Mouse (Mus musculus) midbrain, postnatal 0 days (tissue): Measurements from ENCODE around the gene Pappa2. TPM values are rescaled to one million over a fixed set of nuclear protein-coding genes. Genes with fewer than 3 reads are reported as not detected.

Source experiments
- ATAC-seq: fragments of 200-750 bp; cut with Nextera tagmentation; 2 replicates; pipeline ENCODE4 v1.8.0; 2017; ENCODE audit warnings: moderate number of reproducible peaks, mild to moderate bottlenecking, moderate TSS enrichment, moderate library complexity; ENCODE audit not compliant: low FRiP score
- DNase-seq: peaks from one replicate; pipeline ENCODE4 v3.0.0-alpha.2; 2015; ENCODE audit warnings: low spot score
- H3K27ac ChIP-seq: fragments of 300-500 bp; sonication (generic); 2 replicates; pipeline ENCODE4 v1.5.1; 2014; ENCODE audit warnings: low read depth, mild to moderate bottlenecking, low read length, mixed read lengths
- H3K27me3 ChIP-seq: fragments of 300-500 bp; sonication (generic); 2 replicates; pipeline ENCODE4 v1.6.1; 2014; ENCODE audit warnings: low read length, control low read depth, mixed read lengths; ENCODE audit not compliant: insufficient read depth
- H3K36me3 ChIP-seq: fragments of 300-500 bp; sonication (generic); 2 replicates; pipeline ENCODE4 v1.6.1; 2014; ENCODE audit warnings: low read length, control low read depth, mixed read lengths; ENCODE audit not compliant: insufficient read depth
- H3K4me1 ChIP-seq: fragments of 300-500 bp; sonication (generic); 2 replicates; pipeline ENCODE4 v1.6.1; 2014; ENCODE audit warnings: mild to moderate bottlenecking, control low read depth, antibody characterized with exemption, low read length, mixed read lengths; ENCODE audit not compliant: insufficient read depth
- H3K4me2 ChIP-seq: fragments of 300-500 bp; sonication (generic); 2 replicates; pipeline ENCODE4 v1.6.1; 2014; ENCODE audit warnings: low read depth, mild to moderate bottlenecking, low read length, mixed read lengths; ENCODE audit not compliant: poor library complexity, severe bottlenecking
- H3K4me3 ChIP-seq: fragments of 300-500 bp; sonication (generic); 2 replicates; pipeline ENCODE4 v1.5.1; 2014; ENCODE audit warnings: low read depth, mild to moderate bottlenecking, low read length, moderate library complexity
- H3K9ac ChIP-seq: fragments of 300-500 bp; sonication (generic); replicated peaks from 2 replicates; pipeline ENCODE4 v1.6.1; 2014; ENCODE audit warnings: mild to moderate bottlenecking, low read length, moderate library complexity, mixed read lengths; ENCODE audit not compliant: poor library complexity, severe bottlenecking
- H3K9me3 ChIP-seq: fragments of 300-500 bp; sonication (generic); 2 replicates; pipeline ENCODE4 v1.6.1; 2016; ENCODE audit warnings: low read length, control low read depth
- CTCF ChIP-seq: IDR thresholded peaks from 2 replicates; pipeline ENCODE4 v1.5.1; 2016; ENCODE audit warnings: antibody characterized with exemption, mild to moderate bottlenecking
- WGBS: fragments of 180-500 bp; shearing (Covaris S2); extraction: QIAGEN DNeasy Blood & Tissue Kit; methylation state at CpG from one replicate; pipeline ENCODE4 v1.1.7; 2014; 5-methylcytosine and 5-hydroxymethylcytosine counted together
- polyA plus RNA-seq: library from polyadenylated mRNA; unstranded; fragments of >200 nt; fragmentation: Nextera tagmentation; extraction: Ambion mirVana; gene quantifications from 2 replicates; pipeline ENCODE4 v1.2.1, GENCODE M21; 2015
- total RNA-seq: library from RNA; depleted of rRNA; stranded (reverse); fragments of >200 nt; gene quantifications from 2 replicates; pipeline ENCODE4 v1.2.3, GENCODE M21; 2014

The Pappa2 gene
- total and polyA plus RNA-seq, 2 experiments from 2014 or later, result 0.20 to 4.0 TPM

DNA sequence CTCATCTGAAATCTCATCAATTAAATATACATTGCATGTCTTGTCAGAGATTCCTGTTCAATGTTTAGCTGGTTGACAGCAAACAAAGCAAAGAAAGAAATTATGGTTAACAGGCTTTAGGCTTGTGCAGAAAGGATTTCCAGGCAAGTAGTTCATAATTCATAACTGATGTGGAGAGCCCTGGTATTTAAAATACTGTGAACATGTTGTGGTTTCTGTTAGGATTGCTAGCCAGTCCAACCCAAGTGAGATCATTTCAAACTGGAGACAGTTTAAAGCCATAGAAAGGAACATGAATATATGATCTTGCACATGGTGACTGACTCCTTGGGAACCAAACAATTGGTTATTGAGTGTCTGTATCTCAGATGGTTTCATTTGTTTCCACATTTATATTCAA is 152.4 kb downstream of the Pappa2 start:
- Histone ChIP-seq H3K27me3 (no peaks in the 10 kb centered on the region), H3K36me3 (no peaks in the 10 kb centered on the region)
- no peak for DNase-seq

DNA sequence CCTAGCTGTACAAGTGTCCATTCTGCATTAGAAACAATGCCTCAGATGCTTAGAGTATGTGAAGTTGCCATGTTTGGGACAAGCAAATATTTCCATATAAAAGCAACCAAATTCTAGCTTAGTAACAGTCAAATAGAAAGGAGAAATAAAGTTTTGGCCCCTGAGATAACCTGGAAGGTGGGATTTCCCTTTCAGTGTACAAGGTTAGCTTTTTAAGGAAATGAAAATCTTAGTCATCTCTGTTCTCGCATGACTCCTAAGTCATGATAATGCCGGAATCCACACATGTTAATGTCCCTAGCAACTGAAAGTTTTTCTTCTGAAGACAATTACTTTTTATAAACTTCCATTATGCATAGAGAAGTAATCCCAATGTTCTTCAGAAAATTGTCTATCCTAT is 160.6 kb downstream of the Pappa2 start:
- TF ChIP-seq CTCF, result no peak
- Histone ChIP-seq H3K4me3 (no peak overlapping the region), H3K27ac (no peak overlapping the region), H3K27me3 (no peaks in the 10 kb centered on the region), H3K9ac (no peak overlapping the region), H3K9me3 (no peaks in the 10 kb centered on the region), H3K36me3 (no peaks in the 10 kb centered on the region), H3K4me1 (no peaks in the 10 kb centered on the region), H3K4me2 (no peak overlapping the region)
- ATAC-seq (no peak), DNase-seq (no peak)
- WGBS, result 51% methylated on average over 2 of the region's 2 CpGs

More for the DNA sequence above, 152.4 kb downstream of the Pappa2 start:
- no peak overlapping the region for H3K27ac ChIP-seq
- no peak for TF ChIP-seq CTCF
- no peak overlapping the region for H3K4me3 ChIP-seq
- no peak overlapping the region for H3K9ac ChIP-seq
- no peaks in the 10 kb centered on the region for H3K4me1 ChIP-seq
- ATAC-seq, result no peak
- no peak overlapping the region for H3K4me2 ChIP-seq
- no peaks in the 10 kb centered on the region for H3K9me3 ChIP-seq

DNA sequence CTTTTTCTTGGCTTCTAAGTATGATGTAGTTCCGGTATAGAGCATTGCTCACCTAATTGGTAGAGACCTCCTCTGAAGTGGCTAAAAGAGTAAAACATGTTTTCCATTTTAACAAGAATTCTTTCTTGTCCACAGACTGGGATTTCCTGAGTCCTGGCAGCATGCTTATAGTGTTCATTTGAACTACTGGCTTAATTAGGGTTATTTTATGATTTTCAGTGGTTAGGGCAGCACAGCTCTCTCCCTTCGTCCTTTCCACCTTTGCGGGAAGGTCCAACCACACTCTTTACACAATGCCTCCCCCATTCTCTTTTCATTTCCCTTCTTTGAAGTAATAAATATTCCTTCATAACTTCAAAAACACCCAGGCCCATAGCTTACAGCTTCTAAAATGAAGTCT is 163.8 kb downstream of the Pappa2 start:
- no peaks in the 10 kb centered on the region for H3K36me3 ChIP-seq
- H3K27me3 ChIP-seq, result no peaks in the 10 kb centered on the region
- H3K9me3 ChIP-seq, result no peaks in the 10 kb centered on the region
- TF ChIP-seq CTCF, result no peak
- H3K4me3 ChIP-seq, result no peak overlapping the region
- ATAC-seq, result no peak
- no peak overlapping the region for H3K27ac ChIP-seq
- no peak overlapping the region for H3K4me2 ChIP-seq
- no peak for DNase-seq
- WGBS, result 78% methylated on average over 3 of the region's 3 CpGs
- H3K9ac ChIP-seq, result no peak overlapping the region
- no peaks in the 10 kb centered on the region for H3K4me1 ChIP-seq

DNA sequence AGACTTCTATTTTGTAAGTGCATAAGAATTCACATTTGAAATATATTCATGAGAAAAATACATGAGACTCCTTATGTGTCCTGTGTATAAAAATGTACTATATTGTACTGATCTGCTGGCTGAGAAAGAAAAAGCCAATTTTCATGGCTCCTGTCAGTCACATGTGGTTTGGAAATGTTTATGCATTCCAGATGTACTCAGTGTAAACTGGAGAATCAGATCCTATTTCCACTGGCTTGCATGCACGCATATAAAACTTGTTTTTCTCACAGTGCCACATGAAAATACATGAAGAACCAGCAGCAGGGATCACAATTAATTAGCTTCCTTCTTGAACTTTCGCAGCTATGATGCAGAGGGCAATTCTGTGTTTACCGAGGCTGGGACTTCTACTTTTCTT is 168.4 kb downstream of the Pappa2 start:
- TF ChIP-seq CTCF, result no peak

DNA sequence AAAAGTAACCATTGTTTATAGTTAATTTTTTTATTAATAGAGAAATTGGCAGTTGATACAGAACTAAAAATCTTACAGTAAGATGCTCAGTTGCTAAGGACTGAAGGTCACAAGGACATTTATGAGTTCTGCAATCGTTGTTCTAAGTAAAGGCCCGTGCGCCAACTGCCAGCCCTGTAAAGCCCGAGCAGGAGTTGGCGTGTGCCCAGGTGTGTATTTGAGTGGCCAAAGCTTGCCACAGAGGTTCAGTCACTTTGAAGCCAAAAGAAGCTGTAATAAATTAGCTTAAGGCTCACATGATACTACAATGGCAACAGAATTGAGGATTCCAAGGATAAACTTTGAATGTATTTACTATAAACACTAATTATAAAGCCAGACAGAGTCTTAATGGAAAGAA is 204.8 kb downstream of the Pappa2 start:
- no peak for TF ChIP-seq CTCF
- no peaks in the 10 kb centered on the region for H3K4me1 ChIP-seq
- no peaks in the 10 kb centered on the region for H3K9me3 ChIP-seq
- no peak overlapping the region for H3K9ac ChIP-seq
- no peak overlapping the region for H3K4me3 ChIP-seq
- H3K27me3 ChIP-seq, result no peaks in the 10 kb centered on the region
- no peaks in the 10 kb centered on the region for H3K36me3 ChIP-seq
- DNase-seq (no peak), ATAC-seq (no peak)
- no peak overlapping the region for H3K27ac ChIP-seq
- WGBS, result 92% methylated on average over 5 of the region's 5 CpGs
- H3K4me2 ChIP-seq, result no peak overlapping the region

More for the DNA sequence above, 168.4 kb downstream of the Pappa2 start:
- Histone ChIP-seq H3K36me3 (no peaks in the 10 kb centered on the region), H3K4me3 (no peak overlapping the region), H3K9me3 (no peaks in the 10 kb centered on the region), H3K9ac (no peak overlapping the region), H3K4me1 (no peaks in the 10 kb centered on the region), H3K27me3 (no peaks in the 10 kb centered on the region), H3K4me2 (no peak overlapping the region), H3K27ac (no peak overlapping the region)
- DNase-seq (no peak), ATAC-seq (no peak)
- WGBS, result 65% methylated on average over 3 of the region's 3 CpGs

DNA sequence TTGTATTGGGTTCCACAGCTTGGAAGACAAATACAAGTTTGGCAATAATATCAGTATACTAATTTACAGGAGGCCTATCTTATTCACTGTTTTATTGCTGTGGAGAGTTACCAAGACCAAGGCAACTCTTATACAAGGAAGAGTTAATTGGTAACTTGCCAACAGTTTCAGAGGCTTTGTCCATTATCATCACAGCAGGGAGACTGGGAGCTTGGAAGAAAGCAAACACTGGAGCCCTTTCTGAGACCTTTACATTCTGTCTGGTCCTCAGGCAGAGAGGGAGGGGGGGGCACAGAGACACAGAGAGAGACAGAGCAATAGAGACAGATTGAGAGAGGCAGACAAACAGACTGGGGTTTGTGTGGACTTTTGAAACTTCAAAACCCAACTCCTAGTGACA is 207.2 kb downstream of the Pappa2 start:
- Histone ChIP-seq H3K27ac (no peak overlapping the region), H3K9me3 (no peaks in the 10 kb centered on the region), H3K27me3 (no peaks in the 10 kb centered on the region), H3K4me3 (no peak overlapping the region), H3K4me1 (no peaks in the 10 kb centered on the region), H3K36me3 (no peaks in the 10 kb centered on the region), H3K9ac (no peak overlapping the region), H3K4me2 (no peak overlapping the region)
- ATAC-seq (no peak), DNase-seq (peak; percentile 41)
- TF ChIP-seq CTCF, result no peak
